Mouse (Mus musculus) embryo, embryonic 10.5 days (tissue): Measurements from ENCODE around the gene Vac14.
A peak's percentile ranks its signal among the peaks of the same experiment; 100 is the strongest.
"Not testable (repeated sequence)": the region's sequence is repeated elsewhere in the genome, so short reads cannot be mapped to it uniquely, and the experiment has no call there.

Experiments used
- DNase-seq: peaks from one replicate; pipeline ENCODE4 v3.0.0-alpha.2; 2015; ENCODE audit warnings: low spot score

Gene Vac14

GRCm38 (mm10) chr8:110648577-110648976 is 30.2 kb downstream of the Vac14 start:
- no peak for DNase-seq

- DNase-seq: no peak
These were observed 30.9 kb downstream of the Vac14 start for GRCm38 (mm10) chr8:110649286-110649685.

GRCm38 (mm10) chr8:110650838-110651237 is 32.5 kb downstream of the Vac14 start:
- no peak for DNase-seq

- DNase-seq: no peak
These were observed 33.5 kb downstream of the Vac14 start for GRCm38 (mm10) chr8:110651847-110652246.

- no peak for DNase-seq
These were observed 36.0 kb downstream of the Vac14 start for GRCm38 (mm10) chr8:110654075-110655060.

- no peak for DNase-seq
These were observed 37.4 kb downstream of the Vac14 start for GRCm38 (mm10) chr8:110655827-110656226.

- DNase-seq: no peak
These were observed 39.3 kb downstream of the Vac14 start for GRCm38 (mm10) chr8:110657661-110658060.

- no peak for DNase-seq
These were observed 41.7 kb downstream of the Vac14 start for GRCm38 (mm10) chr8:110660121-110660520.

- DNase-seq: no peak
These were observed 44.2 kb downstream of the Vac14 start for GRCm38 (mm10) chr8:110662545-110662944.

- DNase-seq: no peak
These were observed 44.8 kb downstream of the Vac14 start for GRCm38 (mm10) chr8:110663015-110663742.

- DNase-seq: no peak
These were observed 46.0 kb downstream of the Vac14 start for GRCm38 (mm10) chr8:110664202-110664896.

GRCm38 (mm10) chr8:110665000-110665399 is 46.6 kb downstream of the Vac14 start:
- no peak for DNase-seq

GRCm38 (mm10) chr8:110667590-110668177 is 49.3 kb downstream of the Vac14 start:
- not testable (repeated sequence) for DNase-seq

- no peak for DNase-seq
These were observed 51.7 kb downstream of the Vac14 start for GRCm38 (mm10) chr8:110669932-110670628.

- DNase-seq: no peak
These were observed 52.9 kb downstream of the Vac14 start for GRCm38 (mm10) chr8:110671309-110671708.

GRCm38 (mm10) chr8:110672133-110672532 is 53.7 kb downstream of the Vac14 start:
- DNase-seq: no peak

GRCm38 (mm10) chr8:110673168-110673567 is 54.8 kb downstream of the Vac14 start:
- DNase-seq: no peak

- DNase-seq: no peak
These were observed 56.2 kb downstream of the Vac14 start for GRCm38 (mm10) chr8:110674589-110674988.

- peak; percentile 58 for DNase-seq
These were observed 58.3 kb downstream of the Vac14 start for GRCm38 (mm10) chr8:110676702-110677101.

- DNase-seq: no peak
These were observed 58.8 kb downstream of the Vac14 start for GRCm38 (mm10) chr8:110677174-110677660.

GRCm38 (mm10) chr8:110678989-110679388 is 60.6 kb downstream of the Vac14 start:
- no peak for DNase-seq
